Mouse (Mus musculus) lung, postnatal 0 days (tissue): ENCODE measurements around the gene Plekha1.

Source experiments
- CTCF ChIP-seq: IDR thresholded peaks from 2 replicates; pipeline ENCODE4 v1.5.1; 2016; ENCODE audit warnings: antibody characterized with exemption, mild to moderate bottlenecking
- EP300 ChIP-seq: IDR thresholded peaks from 2 replicates; pipeline ENCODE4 v1.6.1; 2016; ENCODE audit warnings: antibody characterized with exemption, mild to moderate bottlenecking, control low read depth

GRCm38 (mm10) chr7:130897201-130897600 is 31.6 kb downstream of the Plekha1 start:
- TF ChIP-seq CTCF (no peak), EP300 (no peak)
